Mouse (Mus musculus) embryonic fibroblast, embryonic 13.5 days (primary cell): ENCODE results near the gene Ccdc117. TPM values are rescaled to one million over a fixed set of nuclear protein-coding genes. Genes with fewer than 3 reads are reported as not detected.
A peak's percentile ranks its signal among the peaks of the same experiment; 100 is the strongest.

Experiments
- H3K27ac ChIP-seq: 2 replicates; pipeline ENCODE4 v1.5.1; 2012; ENCODE audit warnings: low read length, control low read depth, inconsistent platforms; ENCODE audit not compliant: insufficient read depth
- H3K4me1 ChIP-seq: 2 replicates; pipeline ENCODE4 v1.6.1; 2011; ENCODE audit warnings: low read length; ENCODE audit not compliant: control insufficient read depth, insufficient read depth
- H3K4me3 ChIP-seq: 2 replicates; pipeline ENCODE4 v1.5.1; 2011; ENCODE audit warnings: mild to moderate bottlenecking, control low read depth, low read length; ENCODE audit not compliant: insufficient read depth
- CTCF ChIP-seq: IDR thresholded peaks from 2 replicates; pipeline ENCODE4 v1.5.1; 2011; ENCODE audit warnings: mild to moderate bottlenecking, control low read depth, low read length, moderate library complexity, borderline replicate concordance; ENCODE audit not compliant: insufficient read depth
- POLR2A ChIP-seq: IDR thresholded peaks from 2 replicates; pipeline ENCODE4 v1.6.1; 2011; ENCODE audit warnings: low read depth, mild to moderate bottlenecking, control low read depth, low read length, moderate library complexity
- polyA plus RNA-seq: library from polyadenylated mRNA; stranded (reverse); fragments of >200 nt; gene quantifications from 2 replicates; pipeline ENCODE4 v1.2.4, GENCODE M21; 2011; ENCODE audit warnings: low read depth; ENCODE audit not compliant: missing spikeins, insufficient read length

Gene Ccdc117
- polyA plus RNA-seq, 1 experiment: 10.4 TPM

DNA sequence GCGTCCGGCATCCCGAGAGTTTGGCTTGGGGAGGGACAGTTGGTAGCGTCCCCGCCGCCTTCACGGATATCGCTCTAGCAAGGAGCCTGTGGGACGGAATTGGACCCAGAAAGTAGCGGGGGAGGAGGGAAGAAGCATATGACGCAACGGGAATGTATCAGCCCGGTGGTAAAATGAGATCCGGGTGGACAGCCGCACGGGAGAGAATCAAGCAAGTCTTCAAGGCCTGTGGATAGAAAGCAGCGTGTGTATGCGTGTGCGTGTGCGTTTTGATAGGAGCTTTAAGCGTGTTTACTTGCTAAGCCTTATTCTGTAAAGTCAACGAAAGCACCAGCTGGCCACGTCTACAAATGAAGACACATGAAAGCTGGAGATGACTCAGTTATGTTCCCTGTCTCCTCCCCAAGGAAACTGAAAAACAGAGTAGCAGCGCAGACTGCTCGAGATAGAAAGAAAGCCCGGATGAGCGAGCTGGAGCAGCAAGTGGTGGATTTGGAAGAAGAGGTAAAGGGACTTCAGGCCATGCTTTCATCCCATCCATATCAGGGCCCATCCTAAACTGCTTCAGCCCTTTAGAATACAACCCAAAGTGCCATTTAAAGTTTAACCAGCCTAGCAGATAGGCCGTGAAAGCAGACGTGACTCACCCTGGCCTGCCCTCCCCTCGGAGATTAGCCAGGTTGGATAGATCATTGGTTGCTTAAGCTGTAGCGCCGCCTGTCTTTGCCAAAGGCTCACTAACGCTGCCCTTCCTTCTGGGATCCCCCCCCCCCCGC, 20.3 kb downstream of the Ccdc117 start:
- peak overlapping the region; percentile 82 for H3K4me3 ChIP-seq
- H3K27ac ChIP-seq: peak overlapping the region; percentile 92
- TF ChIP-seq CTCF (peak; percentile 30; the same call in 1 of the 2 replicates), POLR2A (peak; percentile 71)
- peaks cover 3% of the 10 kb centered on the region for H3K4me1 ChIP-seq

DNA sequence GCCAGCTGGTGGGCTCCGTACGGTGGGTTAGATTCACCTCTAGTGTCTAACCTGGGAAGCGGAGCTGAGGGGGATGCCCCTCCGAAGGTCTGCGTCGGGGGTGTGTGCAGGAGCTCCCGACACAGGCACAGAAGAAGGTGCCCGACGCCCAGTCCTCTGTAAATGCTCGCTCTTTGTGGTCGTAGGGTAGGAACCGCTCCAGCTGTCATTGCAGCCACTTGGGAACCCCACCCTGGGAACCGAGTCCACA, 20.8 kb downstream of the Ccdc117 start:
- Histone ChIP-seq H3K4me3 (peak overlapping the region; percentile 82), H3K27ac (peak overlapping the region; percentile 92), H3K4me1 (peaks cover 3% of the 10 kb centered on the region)
- no peak for TF ChIP-seq POLR2A
- TF ChIP-seq CTCF: no peak

DNA sequence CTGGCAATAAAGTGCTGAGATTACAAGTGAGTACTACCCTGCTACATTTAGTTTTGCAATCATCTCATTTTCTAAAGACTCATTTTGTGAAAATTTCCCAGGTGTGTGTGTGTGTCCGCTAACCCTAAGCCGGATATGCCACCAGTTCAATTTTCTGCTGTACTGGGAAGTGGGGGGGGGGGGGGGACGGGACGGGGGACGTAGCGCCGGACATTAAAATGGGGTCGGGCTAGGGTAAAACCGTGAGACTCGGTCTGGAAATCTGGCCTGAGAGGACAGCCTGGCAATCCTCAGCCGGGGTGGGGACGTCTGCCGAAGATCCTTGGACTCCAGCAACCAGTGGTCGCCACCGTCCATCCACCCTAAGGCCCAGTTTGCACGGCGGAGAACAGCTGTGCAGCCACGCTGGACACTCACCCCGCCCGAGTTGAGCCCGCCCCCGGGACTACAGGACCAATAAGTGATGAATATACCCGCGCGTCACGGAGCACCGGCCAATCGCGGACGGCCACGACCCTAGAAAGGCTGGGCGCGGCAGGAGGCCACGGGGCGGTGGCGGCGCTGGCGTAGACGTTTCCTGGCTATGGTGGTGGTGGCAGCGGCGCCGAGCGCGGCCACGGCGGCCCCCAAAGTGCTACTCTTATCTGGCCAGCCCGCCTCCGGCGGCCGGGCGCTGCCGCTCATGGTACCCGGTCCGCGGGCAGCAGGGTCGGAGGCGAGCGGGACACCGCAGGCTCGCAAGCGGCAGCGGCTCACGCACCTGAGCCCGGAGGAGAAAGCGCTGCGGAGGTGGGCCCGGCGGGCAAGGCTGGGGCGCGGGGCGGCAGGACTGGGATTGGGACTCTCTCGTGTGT, 21.3 kb downstream of the Ccdc117 start, which contains the start of gene Xbp1:
Gene Xbp1 (plus strand): TSS at position 248 of the 854 bp plus-strand sequence.
- peak within 1 kb of the TSS; percentile 82 for H3K4me3 ChIP-seq
- TF ChIP-seq CTCF (no peak), POLR2A (peak; percentile 88)
- peaks cover 3% of the 10 kb centered on the region for H3K4me1 ChIP-seq
- H3K27ac ChIP-seq: peak within 1 kb of the TSS; percentile 92

DNA sequence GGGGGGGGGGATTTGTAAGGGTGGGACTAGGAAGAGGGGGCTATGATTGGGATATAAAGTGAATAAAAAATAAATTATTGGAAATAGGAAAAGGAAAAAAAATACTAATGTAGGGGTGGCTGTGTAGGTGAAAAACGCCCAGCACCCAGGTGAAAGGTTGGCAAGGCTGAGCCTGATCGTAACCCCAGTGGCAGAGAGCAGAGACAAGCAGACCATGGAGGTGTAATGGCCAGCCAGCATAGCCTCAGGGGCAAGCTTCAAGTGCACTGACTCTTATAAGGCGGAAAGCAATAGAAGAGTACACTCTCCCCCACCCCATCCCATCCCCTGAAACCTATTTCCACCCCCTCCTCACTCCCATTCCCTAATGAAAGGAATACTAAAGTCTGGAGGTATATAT, 22.3 kb downstream of the Ccdc117 start:
- H3K27ac ChIP-seq: no peak overlapping the region
- TF ChIP-seq CTCF: no peak
- no peak for TF ChIP-seq POLR2A
- H3K4me3 ChIP-seq: no peak overlapping the region
- H3K4me1 ChIP-seq: peaks cover 3% of the 10 kb centered on the region

DNA sequence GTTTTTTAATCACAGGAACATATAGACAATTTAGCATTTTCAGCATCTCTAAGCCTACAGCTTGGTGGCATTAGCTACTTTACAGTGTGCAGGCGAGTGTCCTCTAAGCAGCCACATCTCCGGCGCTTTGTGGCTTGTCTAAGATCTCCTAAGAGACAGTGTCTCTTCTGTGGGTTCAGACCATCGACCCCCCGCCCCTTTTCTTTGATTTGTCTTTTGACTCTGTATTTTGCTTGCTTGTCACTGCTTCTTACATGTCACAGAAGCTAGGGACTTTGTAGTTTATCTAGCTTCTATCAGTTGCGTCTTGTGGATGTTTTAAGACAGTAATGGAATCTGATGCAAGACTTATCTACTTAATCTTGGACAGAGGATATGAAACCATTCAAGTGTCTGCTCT, 24.6 kb downstream of the Ccdc117 start:
- TF ChIP-seq CTCF (no peak), POLR2A (no peak)
- Histone ChIP-seq H3K4me3 (no peak overlapping the region), H3K4me1 (no peaks in the 10 kb centered on the region), H3K27ac (no peak overlapping the region)

DNA sequence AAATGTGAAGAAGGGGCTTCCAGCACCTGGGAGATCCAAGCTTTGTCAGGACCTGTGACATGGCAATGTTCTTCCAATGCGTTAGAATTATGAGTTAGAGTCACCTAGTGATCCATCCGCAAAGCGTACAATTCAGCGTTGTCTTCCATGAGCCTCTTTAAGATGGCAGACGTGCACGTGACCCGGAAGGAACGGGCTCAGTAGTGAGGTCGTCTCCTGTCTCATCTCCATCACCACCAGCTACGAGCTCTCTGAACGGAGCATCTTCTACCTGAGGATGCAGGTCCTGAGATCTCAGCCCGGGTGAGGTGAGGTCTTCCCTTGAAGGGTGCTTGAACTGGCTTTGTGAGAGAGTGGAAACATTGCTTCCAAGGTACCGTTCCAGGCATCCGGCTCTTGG, 25.4 kb downstream of the Ccdc117 start:
- no peak for TF ChIP-seq CTCF
- TF ChIP-seq POLR2A: no peak
- Histone ChIP-seq H3K4me1 (no peaks in the 10 kb centered on the region), H3K4me3 (no peak overlapping the region), H3K27ac (no peak overlapping the region)

DNA sequence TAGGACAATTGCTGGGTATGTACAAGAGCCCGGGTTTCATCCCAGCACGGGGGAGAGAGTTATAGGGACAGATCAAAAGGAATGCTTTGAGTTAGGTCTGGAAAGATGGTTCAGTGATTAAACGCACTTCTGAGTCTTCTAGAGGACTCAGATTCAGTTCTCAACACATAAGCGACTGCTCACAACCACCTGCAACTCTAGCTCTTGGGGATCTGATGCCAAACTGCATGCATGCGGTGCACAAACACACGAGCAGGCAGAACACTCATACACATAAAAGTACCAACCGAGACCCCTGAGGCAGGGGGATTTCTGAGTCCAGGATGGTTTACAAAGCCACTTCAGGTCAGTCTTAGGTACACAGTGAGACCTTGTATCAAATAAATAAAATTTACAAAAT, 25.8 kb downstream of the Ccdc117 start:
- TF ChIP-seq CTCF: no peak
- TF ChIP-seq POLR2A: no peak
- H3K4me1 ChIP-seq: no peaks in the 10 kb centered on the region
- no peak overlapping the region for H3K4me3 ChIP-seq
- no peak overlapping the region for H3K27ac ChIP-seq

GRCm38 (mm10) chr11:5515655-5516054, 26.3 kb downstream of the Ccdc117 start:
- Histone ChIP-seq H3K27ac (no peak overlapping the region), H3K4me3 (no peak overlapping the region), H3K4me1 (no peaks in the 10 kb centered on the region)
- TF ChIP-seq CTCF: no peak
- TF ChIP-seq POLR2A: no peak

DNA sequence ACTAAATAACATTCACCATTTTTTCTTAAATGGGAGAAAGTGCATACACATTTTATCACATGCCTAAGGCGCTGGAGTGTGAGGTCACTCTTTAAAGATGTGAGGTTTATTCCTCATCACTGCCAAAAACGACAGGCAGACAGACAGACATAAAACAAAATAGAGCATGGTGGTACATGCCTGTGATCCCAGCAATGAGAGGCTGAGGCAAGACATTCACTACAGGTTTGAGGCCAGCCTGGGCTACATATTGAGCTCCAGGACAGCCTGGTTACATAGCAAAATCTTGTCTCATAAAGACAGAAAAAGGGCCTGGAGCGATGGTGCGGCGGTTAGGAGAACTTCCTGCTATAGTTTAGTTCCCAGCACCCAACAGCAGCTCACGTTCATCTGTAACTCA, 26.8 kb downstream of the Ccdc117 start:
- TF ChIP-seq CTCF (no peak), POLR2A (no peak)
- Histone ChIP-seq H3K4me1 (no peaks in the 10 kb centered on the region), H3K27ac (no peak overlapping the region), H3K4me3 (no peak overlapping the region)

DNA sequence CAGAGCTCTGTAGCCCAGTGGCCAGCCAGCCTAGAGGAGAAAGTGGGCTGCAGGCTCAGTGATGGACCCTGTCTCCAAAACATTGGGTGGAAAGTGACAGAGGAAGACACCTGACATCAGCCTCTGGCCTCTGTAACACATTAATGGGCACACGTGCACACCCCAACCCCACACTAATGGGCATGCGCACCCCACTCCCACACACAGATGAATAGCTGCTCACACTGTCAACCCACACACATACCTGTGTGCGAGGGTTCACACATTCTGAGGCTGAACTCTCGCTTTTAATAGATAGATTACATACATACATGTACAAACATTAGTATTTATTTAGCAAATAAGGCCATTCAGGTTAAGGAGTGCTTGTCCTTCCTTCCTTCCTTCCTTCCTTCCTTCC, 27.9 kb downstream of the Ccdc117 start:
- no peak overlapping the region for H3K27ac ChIP-seq
- H3K4me1 ChIP-seq: no peaks in the 10 kb centered on the region
- TF ChIP-seq CTCF (no peak), POLR2A (no peak)
- no peak overlapping the region for H3K4me3 ChIP-seq
